Comparison of ENCODE assay signal across 8 mouse cellular contexts in the genomic region with DNA sequence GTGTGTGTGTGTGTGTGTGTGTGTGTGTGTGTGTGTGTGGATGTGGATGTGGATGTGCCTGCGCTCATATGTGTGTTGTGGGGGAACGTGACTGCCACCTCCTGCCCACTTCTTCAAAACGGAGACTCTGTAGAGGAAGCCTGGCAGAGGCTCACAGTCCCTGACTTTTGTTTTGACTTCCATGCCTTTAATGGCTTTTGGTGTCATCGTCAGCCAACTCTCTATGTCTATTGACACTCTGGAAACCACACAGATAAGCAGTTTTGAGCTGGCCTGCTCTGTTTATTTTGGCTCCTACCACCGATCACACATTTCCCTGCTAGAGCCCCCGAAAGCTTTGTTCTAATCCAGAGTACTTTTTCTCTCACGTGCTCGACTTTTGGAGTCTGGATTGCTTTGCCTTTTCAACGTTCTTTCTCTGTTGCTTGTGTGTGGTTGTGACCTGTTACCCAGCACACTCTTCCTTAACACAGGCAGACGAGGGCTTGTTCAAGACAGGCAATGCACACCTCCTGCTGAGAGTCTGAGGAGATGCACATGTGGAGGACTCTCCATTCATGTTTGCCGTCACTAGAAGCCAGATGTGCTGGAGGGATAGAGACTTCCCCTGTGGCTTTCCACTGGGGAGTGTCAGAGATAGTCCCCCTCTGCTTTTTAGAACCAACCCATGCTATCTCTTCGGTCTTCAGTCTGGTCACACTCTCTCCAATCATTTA.
DNase-seq lines count a peak whose midpoint lies in the region; ATAC-seq and TF ChIP-seq lines count a peak whose summit lies in the region.

No protein-coding gene starts in this region.

- no peaks in the 10 kb centered on the region for H3K27me3 ChIP-seq in kidney, adult 2 months (replicated peaks; ENCODE audit: control insufficient read depth, insufficient read depth, low read length)
- no peaks in the 10 kb centered on the region for H3K27me3 ChIP-seq in stomach, postnatal 0 days (ENCODE audit: control insufficient read depth, insufficient read depth, low read length)

- no peak overlapping the region for H3K9ac ChIP-seq in stomach, postnatal 0 days (ENCODE audit: low read length)

- TF ChIP-seq CTCF in kidney, adult 2 months (conservative IDR thresholded peaks at IDR 0.05; ENCODE audit: insufficient read depth, insufficient read length, low read depth, low read length), result peak; percentile 55
- TF ChIP-seq CTCF in stomach, postnatal 0 days (IDR thresholded peaks at IDR 0.05; ENCODE audit: low read depth), result peak; percentile 60

- peak; percentile 39 for DNase-seq in ovary, adult 18-20 months (ENCODE audit: low spot score)
- no peak for DNase-seq in ovary, postnatal 10 days (ENCODE audit: low spot score)
- peak; percentile 97 for DNase-seq in heart, adult 11 months
- peak; percentile 64 for DNase-seq in kidney, adult 2 months
- peak; percentile 84 for DNase-seq in lung, postnatal 10 days
- peak; percentile 23 for DNase-seq in stomach, postnatal 0 days (ENCODE audit: low spot score)
- no peak for DNase-seq in left cerebral cortex, adult 18-20 months (ENCODE audit: low spot score in 2 of 2)
- no peak for DNase-seq in cerebellum, adult 9-11 months

- no peaks in the 10 kb centered on the region for H3K36me3 ChIP-seq in kidney, adult 2 months (ENCODE audit: control insufficient read depth, insufficient read depth, low read length)
- no peaks in the 10 kb centered on the region for H3K36me3 ChIP-seq in stomach, postnatal 0 days (ENCODE audit: control insufficient read depth, insufficient read depth, low read length)

- no peak overlapping the region for H3K4me3 ChIP-seq in kidney, adult 2 months (ENCODE audit: insufficient read depth, low read depth, low read length)
- 0 out of 2 replicates have a peak overlapping the region, but pooled peaks have one; percentile 6 for H3K4me3 ChIP-seq in stomach, postnatal 0 days (ENCODE audit: low read depth, low read length)

- peak overlapping the region; percentile 33; the same call in 1 of the 2 replicates for H3K4me2 ChIP-seq in stomach, postnatal 0 days (replicated peaks; ENCODE audit: low read depth)

- no peaks in the 10 kb centered on the region for H3K9me3 ChIP-seq in stomach, postnatal 0 days (ENCODE audit: control insufficient read depth, low read length)

- no peak for TF ChIP-seq EP300 in stomach, postnatal 0 days (optimal IDR thresholded peaks at IDR 0.05)

- H3K27ac ChIP-seq in kidney, adult 2 months (ENCODE audit: insufficient read depth, low read depth, low read length), result peak overlapping the region; percentile 2; the same call in 1 of the 2 replicates
- H3K27ac ChIP-seq in stomach, postnatal 0 days (replicated peaks), result no peak overlapping the region

- peak; percentile 35; the same call in 1 of the 2 replicates for ATAC-seq in stomach, postnatal 0 days (ENCODE audit: low FRiP score, low TSS enrichment)

- H3K4me1 ChIP-seq in kidney, adult 2 months (ENCODE audit: control insufficient read depth, insufficient read depth, low read length), result peaks cover 3% of the 10 kb centered on the region; the same call in 1 of the 2 replicates
- 0 out of 2 replicates have a peak, but pooled peaks cover 3% of the 10 kb centered on the region for H3K4me1 ChIP-seq in stomach, postnatal 0 days (replicated peaks; ENCODE audit: control insufficient read depth, insufficient read depth)

- 45% methylated on average over 12 of the region's 12 CpGs for WGBS in kidney, adult 2 months
- 13% methylated on average over 12 of the region's 12 CpGs for WGBS in stomach, postnatal 0 days

- TF ChIP-seq POLR2A in kidney, adult 2 months (IDR thresholded peaks at IDR 0.05; ENCODE audit: low read depth, low read length), result no peak

Comparison
In these comparisons a context has a peak if more than half of its experiments do, and no peak if none do; other contexts are left out.
1. DNase-seq: peak in ovary, adult 18-20 months (single experiment), heart, adult 11 months (single experiment), kidney, adult 2 months (single experiment), lung, postnatal 10 days (single experiment) and stomach, postnatal 0 days (single experiment); none in ovary, postnatal 10 days (single experiment), left cerebral cortex, adult 18-20 months (0 of 2) and cerebellum, adult 9-11 months (single experiment).